Mouse (Mus musculus) lung, postnatal 0 days (tissue): ENCODE data around the gene Med16.

Experiments
- CTCF ChIP-seq: IDR thresholded peaks from 2 replicates; pipeline ENCODE4 v1.5.1; 2016; ENCODE audit warnings: antibody characterized with exemption, mild to moderate bottlenecking
- EP300 ChIP-seq: IDR thresholded peaks from 2 replicates; pipeline ENCODE4 v1.6.1; 2016; ENCODE audit warnings: antibody characterized with exemption, mild to moderate bottlenecking, control low read depth

DNA sequence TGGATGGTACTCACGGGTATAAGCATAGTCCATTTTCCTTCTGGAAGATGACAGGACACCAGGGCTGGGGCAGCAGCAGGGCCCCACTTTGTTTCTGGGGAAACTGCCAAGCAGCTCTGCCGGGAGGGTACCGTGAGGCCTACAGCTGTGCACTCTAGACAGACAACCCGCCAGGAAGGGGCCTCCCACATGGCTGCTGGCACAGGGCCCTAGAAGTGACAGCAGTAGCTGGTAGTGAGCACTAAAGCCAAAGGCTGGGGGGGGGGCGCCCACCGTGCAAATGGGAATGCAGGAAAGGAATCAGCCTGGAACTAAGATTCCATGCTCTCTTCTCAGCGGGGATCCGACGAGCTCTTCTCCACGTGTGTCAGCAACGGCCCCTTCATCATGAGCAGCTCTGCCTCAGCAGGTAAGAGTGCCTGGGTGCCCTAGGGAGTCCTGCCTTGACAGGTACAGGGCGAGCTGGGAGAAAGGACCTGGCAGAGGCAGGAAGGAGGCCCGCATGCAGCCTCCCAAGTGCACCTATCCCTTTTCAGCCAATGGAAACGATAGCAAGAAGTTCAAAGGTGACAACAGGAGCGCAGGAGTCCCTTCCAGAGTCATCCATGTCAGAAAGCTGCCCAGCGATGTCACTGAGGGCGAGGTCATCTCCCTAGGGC is 50.2 kb downstream of the Med16 start:
- 0 out of 2 replicates have a peak, but pooled peaks have one; percentile 10 for TF ChIP-seq EP300
- no peak for TF ChIP-seq CTCF
